Mouse (Mus musculus) limb, embryonic 13.5 days (tissue): ENCODE data around the gene Defa23. TPM values are rescaled to one million over a fixed set of nuclear protein-coding genes. Genes with fewer than 3 reads are reported as not detected.
"Not testable (repeated sequence)": the region's sequence is repeated elsewhere in the genome, so short reads cannot be mapped to it uniquely, and the experiment has no call there.

Experiments used
- ATAC-seq: fragments of 200-750 bp; cut with Nextera tagmentation; 2 replicates; pipeline ENCODE4 v1.8.0; 2017; ENCODE audit warnings: low read depth, moderate number of reproducible peaks, moderate TSS enrichment; ENCODE audit not compliant: low FRiP score
- H3K27ac ChIP-seq: fragments of 300-500 bp; sonication (generic); 2 replicates; pipeline ENCODE4 v1.5.1; 2015; ENCODE audit warnings: inconsistent platforms, mild to moderate bottlenecking, moderate library complexity
- H3K27me3 ChIP-seq: fragments of 300-500 bp; sonication (generic); 2 replicates; pipeline ENCODE4 v1.6.1; 2015; ENCODE audit warnings: mild to moderate bottlenecking, inconsistent platforms
- H3K36me3 ChIP-seq: fragments of 300-500 bp; sonication (generic); 2 replicates; pipeline ENCODE4 v1.6.1; 2015; ENCODE audit warnings: inconsistent platforms, mild to moderate bottlenecking, moderate library complexity
- H3K4me1 ChIP-seq: fragments of 300-500 bp; sonication (generic); 2 replicates; pipeline ENCODE4 v1.6.1; 2015; ENCODE audit warnings: inconsistent platforms
- H3K4me2 ChIP-seq: fragments of 300-500 bp; sonication (generic); replicated peaks from 2 replicates; pipeline ENCODE4 v1.6.1; 2015; ENCODE audit warnings: inconsistent platforms, mild to moderate bottlenecking, moderate library complexity
- H3K4me3 ChIP-seq: fragments of 300-500 bp; sonication (generic); 2 replicates; pipeline ENCODE4 v1.5.1; 2015; ENCODE audit warnings: moderate library complexity, mild to moderate bottlenecking, inconsistent platforms
- H3K9ac ChIP-seq: fragments of 300-500 bp; sonication (generic); 2 replicates; pipeline ENCODE4 v1.6.1; 2015; ENCODE audit warnings: mild to moderate bottlenecking, inconsistent platforms
- H3K9me3 ChIP-seq: fragments of 300-500 bp; sonication (generic); 2 replicates; pipeline ENCODE4 v1.6.1; 2016; ENCODE audit warnings: inconsistent platforms
- WGBS: fragments of 180-500 bp; shearing (Covaris S2); methylation state at CpG from one replicate; pipeline ENCODE4 v1.1.7; 2015; 5-methylcytosine and 5-hydroxymethylcytosine counted together
- polyA plus RNA-seq: library from polyadenylated mRNA; unstranded; fragments of >200 nt; fragmentation: Nextera tagmentation; extraction: Ambion mirVana; gene quantifications from 2 replicates; pipeline ENCODE4 v1.2.1, GENCODE M21; 2015

Gene Defa23
- not detected in 2 replicates for polyA plus RNA-seq

- ATAC-seq, H3K4me3 ChIP-seq, H3K27ac ChIP-seq, H3K27me3 ChIP-seq, H3K4me2 ChIP-seq, H3K36me3 ChIP-seq, H3K9ac ChIP-seq, H3K9me3 ChIP-seq, H3K4me1 ChIP-seq: not testable (repeated sequence)
- WGBS: no CpG with 5 or more reads among the region's 1 CpGs
Observed at GRCm38 (mm10) chr8:21054747-21055146, at the start of gene Defa23. TSS of gene Defa23 (plus strand) at chr8:21055047.

- 43% methylated on average over 1 of the region's 1 CpGs for WGBS
- Histone ChIP-seq H3K4me3 (no peak overlapping the region), H3K27me3 (no peaks in the 10 kb centered on the region), H3K27ac (no peak overlapping the region), H3K4me1 (no peaks in the 10 kb centered on the region), H3K9me3 (peaks cover 11% of the 10 kb centered on the region), H3K9ac (no peak overlapping the region), H3K4me2 (no peak overlapping the region), H3K36me3 (no peaks in the 10 kb centered on the region)
- no peak for ATAC-seq
Observed at GRCm38 (mm10) chr8:21006801-21007200, 48.0 kb upstream of the Defa23 start.

- not testable (repeated sequence) for H3K4me3 ChIP-seq, ATAC-seq, H3K9ac ChIP-seq, H3K4me1 ChIP-seq, H3K27me3 ChIP-seq, H3K4me2 ChIP-seq, H3K27ac ChIP-seq, H3K36me3 ChIP-seq
- 50% methylated on average over 6 of the region's 6 CpGs for WGBS
- peaks cover 13% of the 10 kb centered on the region for H3K9me3 ChIP-seq
Observed at GRCm38 (mm10) chr8:21008578-21008977, 46.3 kb upstream of the Defa23 start.

- not testable (repeated sequence) for H3K4me1 ChIP-seq, H3K36me3 ChIP-seq, H3K27me3 ChIP-seq, H3K9ac ChIP-seq, H3K4me2 ChIP-seq, ATAC-seq, H3K27ac ChIP-seq, H3K4me3 ChIP-seq
- WGBS: 74% methylated on average over 1 of the region's 1 CpGs
- H3K9me3 ChIP-seq: peaks cover 13% of the 10 kb centered on the region
Observed at GRCm38 (mm10) chr8:21010548-21010947, 44.3 kb upstream of the Defa23 start.

- not testable (repeated sequence) for H3K9ac ChIP-seq, H3K9me3 ChIP-seq, H3K27ac ChIP-seq, H3K4me2 ChIP-seq, H3K36me3 ChIP-seq, H3K4me3 ChIP-seq, H3K4me1 ChIP-seq, ATAC-seq, H3K27me3 ChIP-seq
- no CpG with 5 or more reads among the region's 1 CpGs for WGBS
Observed at GRCm38 (mm10) chr8:21025245-21025644, 29.6 kb upstream of the Defa23 start, which contains the start of gene Defa21. TSS of gene Defa21 (plus strand) at chr8:21025545.

GRCm38 (mm10) chr8:21064738-21065137 is 9.9 kb downstream of the Defa23 start, which contains the start of gene Defa35:
TSS of gene Defa35 (plus strand) at chr8:21065038.
- H3K4me3 ChIP-seq, ATAC-seq, H3K27me3 ChIP-seq, H3K4me2 ChIP-seq, H3K9ac ChIP-seq, H3K27ac ChIP-seq, H3K36me3 ChIP-seq, H3K9me3 ChIP-seq, H3K4me1 ChIP-seq: not testable (repeated sequence)
- 85% methylated on average over 1 of the region's 1 CpGs for WGBS

GRCm38 (mm10) chr8:21084142-21084541 is 29.3 kb downstream of the Defa23 start, which contains the start of gene Defa25:
TSS of gene Defa25 (plus strand) at chr8:21084442.
- H3K36me3 ChIP-seq, H3K9ac ChIP-seq, H3K27ac ChIP-seq, ATAC-seq, H3K9me3 ChIP-seq, H3K4me2 ChIP-seq, H3K27me3 ChIP-seq, H3K4me1 ChIP-seq, H3K4me3 ChIP-seq: not testable (repeated sequence)

GRCm38 (mm10) chr8:21093106-21093505 is 38.3 kb downstream of the Defa23 start:
- Histone ChIP-seq H3K27ac (no peak overlapping the region), H3K9me3 (peaks cover 4% of the 10 kb centered on the region; the same call in 1 of the 2 replicates), H3K4me1 (no peaks in the 10 kb centered on the region), H3K27me3 (no peaks in the 10 kb centered on the region), H3K4me3 (no peak overlapping the region), H3K9ac (no peak overlapping the region), H3K4me2 (no peak overlapping the region), H3K36me3 (no peaks in the 10 kb centered on the region)
- WGBS: 44% methylated on average over 4 of the region's 4 CpGs
- no peak for ATAC-seq

GRCm38 (mm10) chr8:21095950-21096349 is 41.1 kb downstream of the Defa23 start, which contains the start of gene Gm14851:
TSS of gene Gm14851 (minus strand) at chr8:21096050.
- 100% methylated on average over 1 of the region's 2 CpGs for WGBS
- not testable (repeated sequence) for H3K9ac ChIP-seq, ATAC-seq, H3K36me3 ChIP-seq, H3K9me3 ChIP-seq, H3K27me3 ChIP-seq, H3K4me1 ChIP-seq, H3K4me3 ChIP-seq, H3K4me2 ChIP-seq, H3K27ac ChIP-seq

Other genes starting within 250 kb of the Defa23 start
- not detected in 2 replicates for gene Defb33, start 162.4 kb upstream of the Defa23 start, polyA plus RNA-seq
- gene Gm15056, start 152.4 kb upstream of the Defa23 start, polyA plus RNA-seq: not detected in 2 replicates
- gene Gm6040, start 133.0 kb upstream of the Defa23 start, polyA plus RNA-seq: not detected in 2 replicates
- gene AY761185, start 110.3 kb upstream of the Defa23 start, polyA plus RNA-seq: not detected in 2 replicates
- not detected in 2 replicates for gene Defa21, start 29.5 kb upstream of the Defa23 start, polyA plus RNA-seq
- gene Defa35, start 10.0 kb downstream of the Defa23 start, polyA plus RNA-seq: not detected in 2 replicates
- not detected in 2 replicates for gene Defa25, start 29.4 kb downstream of the Defa23 start, polyA plus RNA-seq
- not detected in 2 replicates for gene Gm14851, start 41.0 kb downstream of the Defa23 start, polyA plus RNA-seq
- gene Defa30, start 79.6 kb downstream of the Defa23 start, polyA plus RNA-seq: not detected in 2 replicates
- gene Defa22, start 107.2 kb downstream of the Defa23 start, polyA plus RNA-seq: not detected in 2 replicates
- gene Defa31, start 136.6 kb downstream of the Defa23 start, polyA plus RNA-seq: not detected in 2 replicates
- gene Gm15293, start 146.5 kb downstream of the Defa23 start, polyA plus RNA-seq: not detected in 2 replicates
- gene Gm15292, start 194.7 kb downstream of the Defa23 start, polyA plus RNA-seq: not detected in 2 replicates